8 mouse cellular contexts compared by ENCODE assay signal in the genomic region with DNA sequence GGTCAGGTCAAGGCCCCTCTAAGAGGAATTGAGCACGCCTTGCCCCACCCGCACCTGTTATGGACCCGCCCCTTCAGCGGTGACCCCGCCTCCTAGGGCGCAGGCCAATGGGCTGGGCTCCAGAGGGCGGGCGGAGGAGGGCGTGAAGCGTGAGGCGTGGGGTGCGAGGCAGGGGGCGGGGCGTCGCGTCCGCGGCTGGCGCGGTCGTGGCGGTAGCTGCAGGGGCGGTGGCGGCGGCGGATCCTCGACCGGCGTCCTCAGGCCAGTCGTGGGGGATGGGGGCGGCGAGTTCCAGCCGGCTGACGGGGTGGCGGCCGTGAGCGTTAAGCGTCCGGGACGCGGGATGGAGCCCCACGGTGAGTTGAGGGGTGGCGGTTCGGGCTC. TPM values are rescaled to one million over a fixed set of nuclear protein-coding genes. Genes with fewer than 3 reads are reported as not detected.
DNase-seq lines count a peak whose midpoint lies in the region; ATAC-seq lines count a peak whose summit lies in the region.

No protein-coding gene starts in this region.

- H3K27ac ChIP-seq in hindbrain, embryonic 13.5 days = no peak overlapping the region

- H3K4me2 ChIP-seq in hindbrain, embryonic 13.5 days = peak overlapping the region; percentile 83

- peak overlapping the region; percentile 74 for H3K9ac ChIP-seq in hindbrain, embryonic 13.5 days

- peaks cover 11% of the 10 kb centered on the region for H3K4me1 ChIP-seq in hindbrain, embryonic 13.5 days (replicated peaks)

- peak; percentile 94 for ATAC-seq in hindbrain, embryonic 13.5 days (ENCODE audit: low FRiP score)

- H3K9me3 ChIP-seq in hindbrain, embryonic 13.5 days = no peaks in the 10 kb centered on the region

- no peaks in the 10 kb centered on the region for H3K36me3 ChIP-seq in hindbrain, embryonic 13.5 days

- peaks cover 41% of the 10 kb centered on the region for H3K27me3 ChIP-seq in hindbrain, embryonic 13.5 days

- DNase-seq in T-cell, adult 2 months (ENCODE audit: low spot score) = peak; percentile 44
- DNase-seq in cerebellum, postnatal 25 days = peak; percentile 75 to 85
- peak; percentile 60 to 66 for DNase-seq in frontal cortex, postnatal 36 days (ENCODE audit: low spot score in 2 of 2)
- peak; percentile 43 to 57 for DNase-seq in layer of hippocampus, postnatal 14 days (ENCODE audit: low spot score in 2 of 2)
- peak; percentile 95 for DNase-seq in lung, postnatal 10 days
- peak; percentile 34 for DNase-seq in retina, adult 2 months (ENCODE audit: low read depth, low spot score)
- peak; percentile 69 for DNase-seq in thymus, postnatal 14 days

- H3K4me3 ChIP-seq in hindbrain, embryonic 13.5 days = peak overlapping the region; percentile 60

- under 1% methylated on average over 28 of the region's 44 CpGs for WGBS in hindbrain, embryonic 13.5 days

RNA-seq across cellular contexts. Expression of a gene that starts 0.7 kb away (rescaled TPM):
- 30.0 and 31.4 TPM in 2 replicates for polyA plus RNA-seq in hindbrain, embryonic 13.5 days (2015; fragmentation: Nextera tagmentation; extraction: Ambion mirVana)
- total RNA-seq in layer of hippocampus, postnatal 14 days (2021) = 10 to 100 TPM; 17.5 to 22.6 TPM

Comparison
In these comparisons a context has a peak if more than half of its experiments do, and no peak if none do; other contexts are left out.
1. DNase-seq: peak in every context shown above with its lines; median percentile 95 in lung, postnatal 10 days; 80 in cerebellum, postnatal 25 days; 69 in thymus, postnatal 14 days; 63 in frontal cortex, postnatal 36 days; 50 in layer of hippocampus, postnatal 14 days; 44 in T-cell, adult 2 months; 34 in retina, adult 2 months.